Mouse (Mus musculus): ENCODE measurements around the gene Crls1.

DNA sequence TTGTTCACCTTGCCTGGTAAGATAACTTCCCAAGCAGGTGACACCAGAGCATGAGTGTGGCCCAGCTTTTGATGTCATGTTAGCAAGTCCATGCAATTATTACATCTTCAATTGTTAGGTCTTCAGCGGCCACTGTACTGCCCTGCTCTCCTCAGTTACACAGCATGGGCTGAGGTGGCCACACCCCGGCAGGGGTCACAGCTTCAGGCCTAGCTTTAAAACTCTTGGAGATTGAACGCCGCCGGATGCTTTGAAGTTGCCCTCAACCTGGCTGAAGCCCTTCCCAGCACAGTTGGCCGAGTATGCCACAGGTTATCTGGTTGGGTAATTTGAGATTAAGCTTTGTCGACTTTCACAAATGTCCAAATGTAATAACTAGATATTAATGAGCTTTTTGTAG lies 1.1 kb downstream of the Crls1 start:
- TF ChIP-seq CTCF (IDR thresholded peaks at IDR 0.05) (no peak), EP300 (IDR thresholded peaks at IDR 0.05; ENCODE audit: insufficient read depth, low read depth, low read length) (no peak), POLR2A (IDR thresholded peaks at IDR 0.05; ENCODE audit: insufficient read depth, low read depth, low read length) (no peak)

Measured in heart, adult 2 months (tissue).